Mouse (Mus musculus): ENCODE measurements at regions not wholly inside any gene's neighbourhood (a gene's known extent, or its start where the extent isn't known, plus 50 kb on each side); places are given as distances from the start of the nearest gene placed in this dataset.

- no peaks in the 10 kb centered on the region for H3K4me1 ChIP-seq (ENCODE audit: insufficient read depth)
- H3K4me3 ChIP-seq (ENCODE audit: low read depth, low read length): no peak overlapping the region
- no peaks in the 10 kb centered on the region for H3K9me3 ChIP-seq (ENCODE audit: low read length)
- no peaks in the 10 kb centered on the region for H3K27me3 ChIP-seq (ENCODE audit: insufficient read depth, low read length)
- no peaks in the 10 kb centered on the region for H3K36me3 ChIP-seq (ENCODE audit: insufficient read depth)
- H3K9ac ChIP-seq: no peak overlapping the region
- no peak for TF ChIP-seq CTCF (IDR thresholded peaks at IDR 0.05; ENCODE audit: low read depth)
- DNase-seq: no peak
- ATAC-seq: no peak
- no peak overlapping the region for H3K4me2 ChIP-seq (ENCODE audit: low read depth)
- H3K27ac ChIP-seq (ENCODE audit: low read depth, low read length): no peak overlapping the region
- WGBS: 83% methylated on average over 1 of the region's 1 CpGs
Measured at GRCm38 (mm10) chr7:110679916-110680315, 52.5 kb downstream of the Adm start.

- ATAC-seq: no peak
- Histone ChIP-seq H3K36me3 (ENCODE audit: insufficient read depth) (no peaks in the 10 kb centered on the region), H3K4me1 (ENCODE audit: insufficient read depth) (no peaks in the 10 kb centered on the region), H3K27me3 (ENCODE audit: insufficient read depth, low read length) (no peaks in the 10 kb centered on the region), H3K9ac (no peak overlapping the region), H3K9me3 (ENCODE audit: low read length) (no peaks in the 10 kb centered on the region), H3K4me2 (ENCODE audit: low read depth) (no peak overlapping the region), H3K27ac (ENCODE audit: low read depth, low read length) (no peak overlapping the region), H3K4me3 (ENCODE audit: low read depth, low read length) (no peak overlapping the region)
- no peak for TF ChIP-seq CTCF (IDR thresholded peaks at IDR 0.05; ENCODE audit: low read depth)
- no peak for DNase-seq
- 77% methylated on average over 4 of the region's 4 CpGs for WGBS
Measured at GRCm38 (mm10) chr7:110682911-110683310, 55.5 kb downstream of the Adm start.

GRCm38 (mm10) chr7:110688884-110689681 lies 61.6 kb downstream of the Adm start:
- WGBS: 55% methylated on average over 14 of the region's 14 CpGs
- 0 out of 2 replicates have a peak, but pooled peaks have one; percentile 14 for TF ChIP-seq CTCF (IDR thresholded peaks at IDR 0.05; ENCODE audit: low read depth)
- H3K9me3 ChIP-seq (ENCODE audit: low read length): no peaks in the 10 kb centered on the region

GRCm38 (mm10) chr7:110690241-110690640 lies 62.8 kb downstream of the Adm start:
- TF ChIP-seq CTCF (IDR thresholded peaks at IDR 0.05; ENCODE audit: low read depth): no peak
- no peak overlapping the region for H3K4me3 ChIP-seq (ENCODE audit: low read depth, low read length)
- H3K4me2 ChIP-seq (ENCODE audit: low read depth): no peak overlapping the region
- WGBS: 97% methylated on average over 2 of the region's 2 CpGs
- DNase-seq: no peak
- no peak overlapping the region for H3K27ac ChIP-seq (ENCODE audit: low read depth, low read length)
- no peak for ATAC-seq
- H3K27me3 ChIP-seq (ENCODE audit: insufficient read depth, low read length): no peaks in the 10 kb centered on the region
- no peaks in the 10 kb centered on the region for H3K4me1 ChIP-seq (ENCODE audit: insufficient read depth)
- H3K9ac ChIP-seq: no peak overlapping the region
- H3K9me3 ChIP-seq (ENCODE audit: low read length): no peaks in the 10 kb centered on the region
- H3K36me3 ChIP-seq (ENCODE audit: insufficient read depth): no peaks in the 10 kb centered on the region

More at GRCm38 (mm10) chr7:110688884-110689681, 61.6 kb downstream of the Adm start:
- Histone ChIP-seq H3K27me3 (ENCODE audit: insufficient read depth, low read length) (no peaks in the 10 kb centered on the region), H3K4me2 (ENCODE audit: low read depth) (no peak overlapping the region), H3K4me3 (ENCODE audit: low read depth, low read length) (no peak overlapping the region), H3K27ac (ENCODE audit: low read depth, low read length) (no peak overlapping the region), H3K36me3 (ENCODE audit: insufficient read depth) (no peaks in the 10 kb centered on the region), H3K4me1 (ENCODE audit: insufficient read depth) (no peaks in the 10 kb centered on the region), H3K9ac (no peak overlapping the region)
- no peak for DNase-seq
- no peak for ATAC-seq

- Histone ChIP-seq H3K4me1 (ENCODE audit: insufficient read depth) (no peaks in the 10 kb centered on the region), H3K4me2 (ENCODE audit: low read depth) (no peak overlapping the region), H3K4me3 (ENCODE audit: low read depth, low read length) (no peak overlapping the region), H3K27me3 (ENCODE audit: insufficient read depth, low read length) (no peaks in the 10 kb centered on the region), H3K9ac (no peak overlapping the region), H3K36me3 (ENCODE audit: insufficient read depth) (no peaks in the 10 kb centered on the region), H3K9me3 (ENCODE audit: low read length) (no peaks in the 10 kb centered on the region), H3K27ac (ENCODE audit: low read depth, low read length) (no peak overlapping the region)
- no peak for ATAC-seq
- 88% methylated on average over 9 of the region's 9 CpGs for WGBS
- no peak for TF ChIP-seq CTCF (IDR thresholded peaks at IDR 0.05; ENCODE audit: low read depth)
- no peak for DNase-seq
Measured at GRCm38 (mm10) chr7:110690856-110691255, 63.4 kb downstream of the Adm start.

GRCm38 (mm10) chr7:110694262-110694661 lies 66.8 kb downstream of the Adm start:
- Histone ChIP-seq H3K9ac (no peak overlapping the region), H3K4me2 (ENCODE audit: low read depth) (no peak overlapping the region), H3K27me3 (ENCODE audit: insufficient read depth, low read length) (no peaks in the 10 kb centered on the region), H3K4me3 (ENCODE audit: low read depth, low read length) (no peak overlapping the region), H3K4me1 (ENCODE audit: insufficient read depth) (no peaks in the 10 kb centered on the region), H3K9me3 (ENCODE audit: low read length) (no peaks in the 10 kb centered on the region), H3K27ac (ENCODE audit: low read depth, low read length) (no peak overlapping the region), H3K36me3 (ENCODE audit: insufficient read depth) (no peaks in the 10 kb centered on the region)
- DNase-seq (no peak), ATAC-seq (no peak)
- WGBS: 83% methylated on average over 5 of the region's 5 CpGs
- TF ChIP-seq CTCF (IDR thresholded peaks at IDR 0.05; ENCODE audit: low read depth): no peak

GRCm38 (mm10) chr7:110695729-110696128 lies 68.3 kb downstream of the Adm start:
- H3K36me3 ChIP-seq (ENCODE audit: insufficient read depth): no peaks in the 10 kb centered on the region
- no peak overlapping the region for H3K27ac ChIP-seq (ENCODE audit: low read depth, low read length)
- H3K9me3 ChIP-seq (ENCODE audit: low read length): no peaks in the 10 kb centered on the region
- no peak overlapping the region for H3K9ac ChIP-seq
- H3K4me1 ChIP-seq (ENCODE audit: insufficient read depth): no peaks in the 10 kb centered on the region
- no peak for ATAC-seq
- DNase-seq: no peak
- TF ChIP-seq CTCF (IDR thresholded peaks at IDR 0.05; ENCODE audit: low read depth): no peak
- H3K27me3 ChIP-seq (ENCODE audit: insufficient read depth, low read length): no peaks in the 10 kb centered on the region
- H3K4me2 ChIP-seq (ENCODE audit: low read depth): no peak overlapping the region
- WGBS: 85% methylated on average over 8 of the region's 8 CpGs
- no peak overlapping the region for H3K4me3 ChIP-seq (ENCODE audit: low read depth, low read length)

Measured in forebrain, postnatal 0 days (tissue).